Mouse (Mus musculus) megakaryocyte, embryonic 14.5 days (primary cell): ENCODE data around the gene Ncapd3. TPM values are rescaled to one million over a fixed set of nuclear protein-coding genes. Genes with fewer than 3 reads are reported as not detected.

Source experiments
- H3K27me3 ChIP-seq: replicated peaks from 2 replicates; pipeline ENCODE3; 2012; ENCODE audit warnings: inconsistent platforms
- H3K36me3 ChIP-seq: replicated peaks from 2 replicates; pipeline ENCODE3; 2012; ENCODE audit warnings: low read length, inconsistent platforms, mixed read lengths
- H3K4me1 ChIP-seq: 2 replicates; pipeline ENCODE4 v1.6.1; 2012; ENCODE audit warnings: inconsistent platforms
- H3K4me3 ChIP-seq: replicated peaks from 2 replicates; pipeline ENCODE3; 2012; ENCODE audit warnings: moderate library complexity, mild to moderate bottlenecking, inconsistent platforms
- H3K9me3 ChIP-seq: 2 replicates; pipeline ENCODE4 v1.6.1; 2012; ENCODE audit warnings: inconsistent platforms
- FLI1 ChIP-seq: IDR thresholded peaks from 2 replicates; pipeline ENCODE4 v1.6.1; 2012; ENCODE audit warnings: low read length, inconsistent platforms, mixed read lengths
- GATA1 ChIP-seq: IDR thresholded peaks from 3 replicates; pipeline ENCODE4 v1.6.1; 2012; ENCODE audit warnings: mixed read lengths, low read length, inconsistent platforms, borderline replicate concordance
- polyA plus RNA-seq: library from polyadenylated mRNA; stranded (reverse); fragments of >175 nt; gene quantifications from 2 replicates; pipeline ENCODE4 v1.2.3, GENCODE M21; 2012; ENCODE audit warnings: low replicate concordance; ENCODE audit not compliant: insufficient read depth

The Ncapd3 gene
- polyA plus RNA-seq, 1 experiment = 0.97 TPM

DNA sequence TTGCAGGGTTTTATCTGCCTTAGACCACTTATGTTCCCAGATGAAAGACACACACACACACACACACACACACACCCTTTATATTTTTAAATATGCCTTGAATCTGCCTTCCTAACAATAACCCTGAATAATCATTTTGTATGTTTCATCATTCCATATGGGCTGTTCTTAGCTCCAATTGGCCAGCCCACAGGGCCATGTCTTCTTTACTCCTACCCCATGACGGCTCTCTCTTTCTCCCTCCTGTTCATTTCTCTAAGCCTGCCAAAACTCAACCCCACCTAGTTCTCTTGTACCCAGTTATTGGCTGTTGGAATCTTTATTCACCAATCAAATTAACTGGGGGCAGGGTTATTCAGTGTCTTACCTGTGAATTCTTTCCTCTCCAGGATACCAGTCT, 60.2 kb downstream of the Ncapd3 start:
- H3K36me3 ChIP-seq = peaks cover 98% of the 10 kb centered on the region
- H3K27me3 ChIP-seq = no peaks in the 10 kb centered on the region
- no peaks in the 10 kb centered on the region for H3K4me1 ChIP-seq
- TF ChIP-seq FLI1 (no peak), GATA1 (no peak)
- H3K4me3 ChIP-seq = no peak overlapping the region
- no peaks in the 10 kb centered on the region for H3K9me3 ChIP-seq

- no peaks in the 10 kb centered on the region for H3K4me1 ChIP-seq
- H3K9me3 ChIP-seq = no peaks in the 10 kb centered on the region
- no peaks in the 10 kb centered on the region for H3K27me3 ChIP-seq
- peaks cover 98% of the 10 kb centered on the region for H3K36me3 ChIP-seq
- no peak overlapping the region for H3K4me3 ChIP-seq
- TF ChIP-seq FLI1 (no peak), GATA1 (no peak)
Measured at GRCm38 (mm10) chr9:27090801-27091775, 61.1 kb downstream of the Ncapd3 start.

DNA sequence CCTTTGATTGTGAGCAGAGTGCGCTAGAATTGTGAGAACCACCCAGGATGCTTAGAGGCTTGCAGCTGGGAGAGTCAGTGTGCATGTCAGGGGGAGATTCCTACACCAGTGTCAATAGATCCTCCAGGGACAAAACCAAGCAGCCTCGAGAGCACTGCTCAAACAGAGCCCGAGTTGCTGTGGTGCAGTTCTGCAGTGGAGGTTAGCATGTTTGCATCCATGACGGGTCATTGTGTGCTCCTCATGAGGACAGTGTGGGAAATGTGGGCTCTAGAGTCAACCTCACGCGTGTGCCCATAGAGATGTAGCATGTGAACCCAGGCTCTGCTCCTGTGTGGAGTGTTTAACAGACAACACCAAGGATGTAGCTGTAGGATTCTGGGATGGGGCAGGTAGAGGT, 62.9 kb downstream of the Ncapd3 start:
- H3K36me3 ChIP-seq = peaks cover 95% of the 10 kb centered on the region
- H3K4me1 ChIP-seq = peaks cover 4% of the 10 kb centered on the region
- no peaks in the 10 kb centered on the region for H3K9me3 ChIP-seq
- H3K4me3 ChIP-seq = no peak overlapping the region
- no peaks in the 10 kb centered on the region for H3K27me3 ChIP-seq
- TF ChIP-seq GATA1 (no peak), FLI1 (no peak)

GRCm38 (mm10) chr9:27098092-27098491, 68.1 kb downstream of the Ncapd3 start:
- Histone ChIP-seq H3K36me3 (peaks cover 66% of the 10 kb centered on the region), H3K9me3 (no peaks in the 10 kb centered on the region), H3K4me1 (peaks cover 28% of the 10 kb centered on the region), H3K4me3 (no peak overlapping the region), H3K27me3 (peaks cover 8% of the 10 kb centered on the region)
- TF ChIP-seq FLI1 = no peak
- no peak for TF ChIP-seq GATA1

- Histone ChIP-seq H3K4me1 (peaks cover 28% of the 10 kb centered on the region), H3K36me3 (peaks cover 62% of the 10 kb centered on the region), H3K4me3 (no peak overlapping the region), H3K9me3 (no peaks in the 10 kb centered on the region), H3K27me3 (peaks cover 11% of the 10 kb centered on the region)
- TF ChIP-seq FLI1 = no peak
- TF ChIP-seq GATA1 = no peak
Measured at GRCm38 (mm10) chr9:27098557-27098956, 68.6 kb downstream of the Ncapd3 start.

DNA sequence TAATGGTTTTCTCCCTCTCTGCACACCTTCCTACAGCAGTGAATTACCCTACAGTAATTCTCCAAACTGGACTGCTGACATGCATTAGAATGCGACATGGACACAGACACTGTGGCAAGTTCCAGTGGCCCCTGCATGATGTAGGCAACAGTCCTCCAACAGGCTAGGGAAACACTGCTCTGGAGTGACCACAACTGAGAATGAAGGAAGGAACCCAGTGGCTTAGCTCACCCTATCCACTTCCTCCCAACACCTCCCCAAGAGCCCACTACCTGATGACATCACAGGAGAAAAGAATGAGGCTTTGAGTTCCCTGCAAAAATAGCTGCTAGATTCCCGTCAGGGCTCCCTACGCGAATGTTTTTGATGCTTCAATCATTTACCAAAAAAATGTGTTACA, 69.5 kb downstream of the Ncapd3 start:
- peaks cover 12% of the 10 kb centered on the region for H3K27me3 ChIP-seq
- TF ChIP-seq FLI1 = no peak
- peak overlapping the region; percentile 62 for H3K4me3 ChIP-seq
- H3K4me1 ChIP-seq = peaks cover 28% of the 10 kb centered on the region
- H3K9me3 ChIP-seq = no peaks in the 10 kb centered on the region
- peaks cover 53% of the 10 kb centered on the region for H3K36me3 ChIP-seq

GRCm38 (mm10) chr9:27101466-27101865, 71.5 kb downstream of the Ncapd3 start:
- Histone ChIP-seq H3K36me3 (peaks cover 34% of the 10 kb centered on the region), H3K4me3 (no peak overlapping the region), H3K9me3 (no peaks in the 10 kb centered on the region), H3K27me3 (peaks cover 17% of the 10 kb centered on the region), H3K4me1 (peaks cover 29% of the 10 kb centered on the region)
- TF ChIP-seq GATA1 (no peak), FLI1 (no peak)

DNA sequence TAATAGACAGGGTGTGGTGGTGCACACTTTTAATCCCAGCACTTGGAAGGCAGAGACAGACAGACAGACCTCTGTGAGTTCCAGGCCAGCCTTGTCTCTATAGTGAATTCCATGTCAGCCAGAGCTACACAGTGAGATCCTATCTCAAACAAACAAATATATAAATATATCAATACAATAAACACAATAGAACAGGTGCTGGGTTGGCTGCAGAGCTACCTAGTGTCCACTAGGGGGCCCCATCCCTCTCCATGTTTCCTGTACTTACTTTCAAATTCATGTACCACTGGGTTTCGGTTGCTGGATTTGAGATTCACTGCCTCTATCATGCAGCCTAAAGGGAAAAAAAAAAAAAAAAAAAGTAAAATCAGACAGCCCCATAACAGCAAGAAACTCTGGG, 76.1 kb downstream of the Ncapd3 start:
- peaks cover 28% of the 10 kb centered on the region for H3K4me1 ChIP-seq
- H3K9me3 ChIP-seq = no peaks in the 10 kb centered on the region
- H3K4me3 ChIP-seq = no peak overlapping the region
- H3K27me3 ChIP-seq = peaks cover 12% of the 10 kb centered on the region
- TF ChIP-seq GATA1 (no peak), FLI1 (no peak)
- peaks cover 7% of the 10 kb centered on the region for H3K36me3 ChIP-seq

- H3K4me1 ChIP-seq = peaks cover 29% of the 10 kb centered on the region
- H3K27me3 ChIP-seq = peaks cover 6% of the 10 kb centered on the region
- TF ChIP-seq GATA1 (no peak), FLI1 (no peak)
- H3K9me3 ChIP-seq = no peaks in the 10 kb centered on the region
- H3K4me3 ChIP-seq = no peak overlapping the region
- no peaks in the 10 kb centered on the region for H3K36me3 ChIP-seq
Measured at GRCm38 (mm10) chr9:27108451-27108850, 78.5 kb downstream of the Ncapd3 start.
